Mouse (Mus musculus) cerebellum, adult 2 months (tissue): Measurements from ENCODE around the gene Zbtb48.

ENCODE experiments used
- CTCF ChIP-seq: fragments of 200-500 bp; IDR thresholded peaks from 2 replicates; pipeline ENCODE4 v1.5.1; 2011; ENCODE audit warnings: low read depth, mild to moderate bottlenecking, control low read depth, low read length, moderate library complexity, borderline replicate concordance; ENCODE audit not compliant: insufficient read depth
- POLR2A ChIP-seq: fragments of 200-500 bp; IDR thresholded peaks from 2 replicates; pipeline ENCODE4 v1.6.1; 2011; ENCODE audit warnings: low read length, control low read depth, borderline replicate concordance; ENCODE audit not compliant: insufficient read depth

DNA sequence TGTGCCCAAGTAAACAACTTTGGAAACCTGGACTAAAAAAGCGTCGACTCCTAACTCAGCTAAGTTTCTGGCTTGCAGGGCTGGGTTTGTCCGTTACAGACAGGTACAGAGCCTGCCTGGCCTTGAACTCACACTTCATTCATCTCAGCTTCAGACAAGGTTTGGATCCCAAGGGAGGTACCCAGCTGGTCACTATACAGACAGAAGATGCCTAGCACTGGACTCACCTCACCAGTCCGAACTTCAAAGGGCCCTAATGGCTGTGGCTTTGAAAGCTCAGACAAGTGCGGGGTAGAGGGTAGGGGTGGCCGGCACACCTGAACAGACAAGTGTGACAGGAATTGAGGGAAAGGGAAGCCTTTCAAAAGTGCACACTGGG is 38.4 kb downstream of the Zbtb48 start:
- TF ChIP-seq POLR2A (no peak), CTCF (no peak)
